Mouse (Mus musculus): ENCODE results near the gene Mki67.

DNA sequence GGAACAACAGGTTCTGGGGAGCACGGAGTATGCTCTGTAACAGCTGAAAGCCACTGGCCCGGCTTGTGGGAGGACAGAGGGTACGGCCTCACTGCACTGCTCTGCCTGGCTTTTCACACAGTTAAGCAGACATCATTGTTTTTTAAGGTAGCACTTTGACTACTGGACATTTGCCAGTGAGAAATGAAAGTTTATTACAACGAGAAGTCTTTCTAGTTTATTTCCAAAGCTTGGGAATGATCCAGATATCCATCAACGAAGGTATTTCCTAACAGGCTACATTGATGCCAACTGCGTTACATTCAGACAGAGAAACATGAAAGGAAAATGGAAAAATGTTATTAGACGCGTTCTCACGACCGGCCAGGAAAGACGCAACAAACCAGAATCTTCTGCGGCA lies 11.9 kb upstream of the Mki67 start:
- TF ChIP-seq ZC3H11A (IDR thresholded peaks at IDR 0.05; ENCODE audit: borderline replicate concordance, low read depth, low read length): no peak
- no peak for TF ChIP-seq ZNF384 (IDR thresholded peaks at IDR 0.05; ENCODE audit: low read depth, low read length)
- TF ChIP-seq MAFK (IDR thresholded peaks at IDR 0.05; ENCODE audit: insufficient read depth, low read depth, low read length): no peak
- no peak for TF ChIP-seq CHD2 (IDR thresholded peaks at IDR 0.05; ENCODE audit: low read depth, low read length)
